Mouse (Mus musculus) gastrocnemius, postnatal 36 days (tissue): Measurements from ENCODE around the gene Sh3bp4. TPM values are rescaled to one million over a fixed set of nuclear protein-coding genes. Genes with fewer than 3 reads are reported as not detected.

Experiments used
- DNase-seq, 2 experiments: peaks; one replicate each; pipeline ENCODE4 v3.0.0; 2022
- intact Hi-C: fragments of 180-260 bp; cut with DNase I; formaldehyde crosslinking; loops from one replicate; pipeline ENCODE4 v1.15.1; 2025
- total RNA-seq, 2 experiments: library from RNA; stranded (reverse); gene quantifications; 2 replicates each; pipeline ENCODE4 v1.2.3; 2021

Sh3bp4 gene
- total RNA-seq, 2 experiments from 2014 or later = 2.6 TPM

- peak in 1 of 2 experiments; percentile 12 for DNase-seq
- intact Hi-C loops = loop anchor here (5.0 kb wide), 1 partner anchor 118 kb away; no protein-coding TSS in a partner anchor
Observed at GRCm38 (mm10) chr1:89069479-89070102, 624 bp upstream of the Sh3bp4 start.

DNA sequence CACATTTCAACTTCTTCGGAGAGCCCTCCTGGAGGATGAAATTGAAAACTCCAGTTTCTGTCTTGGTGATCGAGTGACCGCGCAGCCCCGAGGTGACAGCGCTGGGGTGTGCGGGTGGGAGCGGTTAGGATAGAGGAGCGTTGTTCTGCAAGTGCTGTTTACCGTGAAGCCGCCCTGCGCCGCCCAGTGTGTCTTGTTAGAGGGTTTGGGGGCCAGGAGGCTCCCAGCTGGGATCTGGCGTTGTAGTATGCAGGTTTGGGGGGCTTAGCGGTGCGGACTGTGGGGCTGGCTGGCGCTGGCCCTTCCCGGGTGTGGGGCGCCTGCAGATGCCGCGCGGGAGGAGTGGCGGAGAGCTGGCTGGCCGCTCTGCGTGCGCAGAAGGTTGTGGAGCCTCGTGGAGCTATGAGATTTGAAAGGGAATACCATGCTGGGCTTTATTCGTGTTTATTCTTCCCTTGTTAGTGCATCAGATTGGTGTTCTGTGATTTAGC lies 701 bp downstream of the Sh3bp4 start:
- DNase-seq = peak in 1 of 2 experiments; percentile 37
- intact Hi-C loops = loop anchor here (5.0 kb wide), 1 partner anchor 116 kb away; no protein-coding TSS in a partner anchor

DNA sequence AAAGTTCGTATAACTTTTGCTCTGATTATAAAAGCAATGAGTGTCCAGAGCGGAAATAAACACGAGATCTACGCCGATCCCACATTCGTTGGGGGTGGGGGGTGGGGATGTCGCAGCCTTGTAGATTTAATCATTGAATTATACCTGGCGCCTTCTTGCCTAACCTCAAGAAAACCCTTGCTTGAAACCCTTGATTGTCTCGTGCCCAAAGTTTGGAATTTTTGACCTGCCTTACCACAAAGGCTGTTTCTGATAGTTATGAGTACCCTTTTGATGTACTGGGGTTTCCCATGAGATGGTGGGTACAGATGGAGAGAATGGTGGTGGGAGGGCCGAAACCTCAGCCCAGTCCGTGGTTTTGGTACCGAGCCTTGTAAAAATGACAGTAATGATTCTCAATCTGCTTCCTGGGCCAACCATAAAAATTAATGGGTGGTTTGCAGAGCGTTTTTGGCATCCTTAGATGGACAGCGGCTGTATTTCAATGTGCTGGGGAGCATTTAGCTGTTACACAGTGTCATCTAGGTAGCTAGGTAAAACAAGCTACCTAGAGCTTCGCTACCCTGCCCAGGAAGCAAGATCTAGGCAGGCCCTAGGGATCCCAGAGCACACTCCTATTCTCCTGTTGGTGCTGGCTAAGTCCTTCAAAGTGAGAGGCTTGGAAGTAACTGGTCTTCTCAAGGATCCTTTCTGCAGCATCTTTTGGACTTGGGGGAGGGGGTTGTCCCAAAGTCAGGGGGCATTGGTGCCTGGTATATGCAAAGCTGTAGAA lies 1.3 kb downstream of the Sh3bp4 start:
- intact Hi-C loops = loop anchor here (5.0 kb wide), 1 partner anchor 116 kb away; no protein-coding TSS in a partner anchor
- no peak for DNase-seq

DNA sequence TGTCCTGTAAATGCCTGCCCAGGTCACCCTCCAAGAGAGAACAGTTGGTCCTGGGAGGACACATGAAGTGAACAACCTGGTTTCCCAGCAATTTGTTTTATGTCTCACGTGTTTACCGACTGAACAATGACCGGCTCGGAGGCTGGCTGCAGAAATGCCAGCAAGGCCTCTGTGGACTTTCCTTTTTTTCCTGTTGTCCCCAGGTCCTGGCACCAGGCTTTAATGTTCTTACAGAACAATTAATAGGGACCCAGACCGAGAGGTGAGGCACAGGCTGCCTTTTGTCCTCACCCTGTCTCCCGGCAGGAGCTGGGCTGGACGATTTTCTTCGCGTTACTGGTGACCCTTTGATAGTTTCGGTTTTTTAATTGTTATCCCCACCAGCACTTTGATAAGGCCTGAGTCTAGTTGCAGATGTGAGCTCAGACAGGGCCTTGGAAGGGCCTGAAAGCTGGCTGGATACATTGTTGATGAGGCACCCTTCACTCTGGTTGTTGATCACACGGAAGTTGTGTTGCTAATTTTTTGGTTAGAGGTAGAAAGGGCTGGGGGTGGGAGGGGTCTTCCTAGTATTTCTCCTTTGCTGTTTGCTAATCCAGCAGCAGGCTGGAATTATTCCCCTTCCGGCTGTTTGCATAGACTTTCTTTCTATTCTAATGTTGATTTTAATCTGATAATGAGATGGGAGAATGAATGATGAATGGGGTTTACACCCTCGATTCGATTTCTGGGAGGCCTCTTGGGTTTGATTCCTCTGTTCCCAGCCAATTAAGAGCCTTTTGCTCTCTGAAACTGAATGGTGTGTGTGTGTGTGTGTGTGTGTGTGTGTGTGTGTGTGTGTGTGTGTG lies 2.2 kb downstream of the Sh3bp4 start:
- intact Hi-C loops = loop anchor here (5.0 kb wide), 1 partner anchor 115 kb away; no protein-coding TSS in a partner anchor
- DNase-seq = no peak

DNA sequence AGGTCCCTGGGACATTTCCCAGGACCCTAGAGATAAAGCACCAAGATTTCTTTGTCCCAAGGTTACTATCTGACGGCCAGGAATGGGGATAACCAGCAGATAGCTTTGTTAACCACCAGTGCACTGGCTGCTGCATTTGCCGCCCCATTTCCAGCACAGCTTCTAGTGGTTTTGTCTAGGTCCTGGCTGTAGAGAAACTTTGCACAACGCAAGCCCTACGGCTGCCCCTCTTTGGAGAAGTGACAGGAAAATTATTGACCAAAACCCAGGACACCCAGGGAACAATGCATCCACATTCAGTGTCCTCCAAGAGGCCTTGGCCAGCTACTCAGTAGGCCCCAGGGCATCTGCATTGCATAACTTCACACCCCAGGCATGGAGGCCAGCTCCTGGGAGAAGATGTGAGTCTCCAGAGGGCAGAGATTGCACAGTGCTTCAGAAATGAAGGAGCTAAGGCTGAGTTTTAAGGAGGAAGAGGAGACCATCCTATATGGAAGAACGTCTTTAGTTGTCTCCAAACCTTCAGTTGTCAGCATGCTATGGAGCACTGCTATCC lies 3.2 kb downstream of the Sh3bp4 start:
- no peak for DNase-seq
- intact Hi-C loops = loop anchor here (5.0 kb wide), 1 partner anchor 114 kb away; no protein-coding TSS in a partner anchor

- intact Hi-C loops = loop anchor here (5.0 kb wide), 1 partner anchor 113 kb away; no protein-coding TSS in a partner anchor
- DNase-seq = no peak
Observed at GRCm38 (mm10) chr1:89074678-89075077, 4.5 kb downstream of the Sh3bp4 start.

GRCm38 (mm10) chr1:89075120-89075519 lies 4.9 kb downstream of the Sh3bp4 start:
- DNase-seq = no peak
- intact Hi-C loops = no loop called here

DNA sequence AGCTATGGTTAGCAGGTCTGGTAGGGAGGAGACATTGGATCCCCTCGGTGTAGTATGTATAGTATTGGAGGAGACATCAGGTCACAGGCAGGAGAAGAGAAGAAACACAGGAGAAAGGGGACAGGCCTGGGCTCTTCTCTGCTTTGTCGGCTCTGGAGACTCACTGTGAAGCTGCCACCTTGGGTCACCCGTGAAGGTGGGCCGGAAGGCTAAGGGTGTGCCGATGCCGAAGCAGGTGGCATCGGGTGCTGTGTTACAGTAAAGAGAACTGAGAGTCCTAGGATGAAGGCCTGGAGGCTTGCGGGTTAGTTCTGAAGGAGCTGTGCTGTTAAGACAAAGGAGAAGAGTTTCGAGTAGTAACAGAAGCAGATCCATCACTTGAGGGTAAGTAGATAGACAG lies 6.6 kb downstream of the Sh3bp4 start:
- intact Hi-C loops = no loop called here
- no peak for DNase-seq

DNA sequence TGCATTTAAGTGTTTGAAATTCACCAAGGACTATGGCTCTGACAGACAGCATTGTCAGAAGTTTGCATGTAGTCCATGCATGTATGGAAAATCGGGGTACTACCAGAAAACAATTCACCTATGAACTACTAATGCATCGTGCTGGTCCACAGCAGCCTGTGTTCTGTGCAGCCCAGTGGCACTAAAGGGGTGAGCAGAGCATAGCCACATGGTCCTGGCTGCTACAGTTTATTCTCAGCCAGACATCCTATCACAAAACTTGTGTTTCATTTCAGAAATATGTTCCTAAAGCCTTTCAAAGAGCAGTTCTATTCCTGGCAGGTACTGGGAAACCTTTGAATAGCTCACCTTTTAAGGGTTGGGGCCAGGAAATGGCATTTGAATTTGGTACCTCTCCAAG lies 8.0 kb downstream of the Sh3bp4 start:
- no peak for DNase-seq
- intact Hi-C loops = no loop called here

DNA sequence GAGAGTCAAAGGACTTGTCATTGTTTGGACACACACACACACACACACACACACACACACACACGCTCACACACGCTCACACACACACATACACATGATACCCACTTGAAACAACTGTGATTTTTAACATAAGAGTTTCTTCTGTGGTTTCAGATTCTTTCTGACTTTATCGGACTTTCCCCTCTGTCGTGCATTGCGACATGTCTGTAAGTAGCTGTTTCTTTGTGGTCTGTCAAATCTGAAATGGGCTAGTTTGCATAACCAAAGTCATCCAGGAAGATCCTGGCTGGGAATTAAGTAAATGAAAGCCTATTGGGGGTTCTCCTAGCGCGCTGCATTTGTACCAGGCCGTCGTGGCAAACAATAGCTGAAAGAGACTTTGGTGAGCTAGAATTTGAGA lies 8.5 kb downstream of the Sh3bp4 start:
- no peak for DNase-seq
- intact Hi-C loops = no loop called here

- no peak for DNase-seq
- intact Hi-C loops = no loop called here
Observed at GRCm38 (mm10) chr1:89079239-89079638, 9.0 kb downstream of the Sh3bp4 start.

DNA sequence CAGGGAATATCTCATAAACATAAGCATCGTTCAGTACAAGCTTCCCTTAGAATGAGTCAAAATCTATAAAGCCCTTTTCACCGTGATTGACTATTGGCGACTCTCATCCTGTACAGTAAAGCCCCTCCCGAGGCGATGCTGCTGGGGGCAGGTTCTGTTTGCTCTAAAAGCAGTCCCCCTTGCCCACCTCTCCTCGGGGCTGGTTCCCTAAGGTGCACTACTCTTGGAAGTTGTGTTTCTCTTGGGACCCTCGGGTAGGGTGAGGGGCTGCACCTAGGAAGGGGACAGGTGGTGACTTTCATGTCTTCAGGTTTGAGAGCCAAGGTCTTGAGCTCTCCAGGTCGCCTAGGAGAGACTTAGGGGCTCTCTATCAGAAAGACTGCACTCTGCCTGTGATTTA lies 10.2 kb downstream of the Sh3bp4 start:
- intact Hi-C loops = no loop called here

GRCm38 (mm10) chr1:89080795-89081194 lies 10.6 kb downstream of the Sh3bp4 start:
- no peak for DNase-seq
- intact Hi-C loops = no loop called here

More for the DNA sequence above, 10.2 kb downstream of the Sh3bp4 start:
- no peak for DNase-seq

DNA sequence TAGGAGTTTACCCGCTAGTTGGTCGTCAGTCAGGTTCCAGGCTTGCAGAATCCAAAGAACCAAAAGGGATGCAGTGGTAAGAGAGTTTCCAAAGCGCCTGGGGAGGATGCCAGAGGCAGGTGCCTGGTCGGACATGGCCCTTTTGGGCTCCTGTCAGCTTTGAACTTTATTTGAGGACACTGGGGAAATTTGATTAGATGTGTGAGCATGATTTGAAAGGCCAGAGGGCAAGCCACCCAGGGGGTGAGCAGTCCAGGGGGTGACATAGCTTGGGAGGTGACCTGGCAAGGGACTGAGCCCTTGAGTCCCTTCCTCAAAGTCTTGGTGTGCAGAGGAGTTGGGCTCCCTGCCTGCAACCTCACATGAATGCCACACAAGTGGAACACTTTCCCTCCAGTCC lies 11.2 kb downstream of the Sh3bp4 start:
- intact Hi-C loops = no loop called here
- no peak for DNase-seq

- intact Hi-C loops = no loop called here
- DNase-seq = no peak
Observed at GRCm38 (mm10) chr1:89082171-89082882, 12.1 kb downstream of the Sh3bp4 start.

- DNase-seq = no peak
- intact Hi-C loops = no loop called here
Observed at GRCm38 (mm10) chr1:89086575-89087153, 16.4 kb downstream of the Sh3bp4 start.

- intact Hi-C loops = no loop called here
- peak in 1 of 2 experiments; percentile 13 for DNase-seq
Observed at GRCm38 (mm10) chr1:89088144-89088543, 17.9 kb downstream of the Sh3bp4 start.

DNA sequence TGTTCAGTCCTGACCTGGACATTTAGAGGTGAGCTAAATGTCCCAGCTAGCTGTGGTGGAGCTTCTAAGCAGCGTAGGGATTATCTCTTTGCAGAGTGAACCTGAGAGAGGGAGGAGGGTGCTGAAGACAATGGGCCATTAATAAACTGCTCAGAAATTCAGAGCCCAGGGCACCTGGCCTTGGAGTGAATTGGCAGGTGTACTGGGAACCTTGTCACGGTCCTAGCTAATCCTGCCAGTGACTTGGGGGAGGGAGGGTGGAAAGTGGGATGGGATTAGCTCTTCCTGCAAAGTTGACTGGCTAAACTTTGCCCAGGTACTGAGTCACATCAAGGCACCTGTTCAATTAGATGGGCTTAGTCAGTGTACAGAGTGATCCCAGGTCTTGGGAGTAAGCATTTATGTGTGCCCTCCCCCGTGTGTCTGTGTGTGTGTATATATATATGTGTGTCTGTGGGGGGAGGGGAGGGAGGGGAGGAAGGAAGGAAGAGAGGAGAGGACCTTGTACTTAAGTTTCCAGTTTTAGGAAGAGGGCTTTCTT lies 18.6 kb downstream of the Sh3bp4 start:
- DNase-seq = no peak
- intact Hi-C loops = no loop called here
